Mouse (Mus musculus): ENCODE data around the gene Tacr2. TPM values are rescaled to one million over a fixed set of nuclear protein-coding genes. Genes with fewer than 3 reads are reported as not detected.

Tacr2 gene
- polyA plus RNA-seq, 1 experiment from 2014 or later: 0.05 TPM

DNA sequence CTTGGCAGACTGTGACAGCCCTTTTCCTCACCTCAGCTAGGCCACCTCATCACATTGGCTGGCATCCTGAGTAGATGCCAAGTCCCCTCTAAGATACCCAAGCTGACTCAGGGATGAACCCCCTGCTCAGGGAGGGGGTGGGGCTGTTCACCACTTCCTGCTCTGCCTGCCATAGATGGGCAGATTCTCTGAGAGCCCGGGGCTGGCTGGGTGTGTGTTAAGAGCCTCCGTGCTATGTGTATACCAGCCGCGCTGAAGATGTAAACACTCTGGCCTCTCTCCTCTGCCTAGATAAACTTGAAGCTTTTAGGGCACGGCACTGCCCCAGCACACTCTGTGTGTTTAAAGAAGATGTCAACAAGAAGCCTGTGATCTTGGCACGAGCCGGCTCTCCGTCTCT lies 4.4 kb upstream of the Tacr2 start:
- Histone ChIP-seq H3K27ac (ENCODE audit: low read length) (no peak overlapping the region), H3K9me3 (replicated peaks; ENCODE audit: control insufficient read depth, low read length) (no peaks in the 10 kb centered on the region), H3K4me3 (ENCODE audit: low read length) (no peak overlapping the region), H3K4me2 (ENCODE audit: low read depth, low read length) (no peak overlapping the region), H3K4me1 (ENCODE audit: control insufficient read depth, insufficient read depth, low read length) (no peaks in the 10 kb centered on the region), H3K9ac (ENCODE audit: low read length) (no peak overlapping the region), H3K36me3 (ENCODE audit: control insufficient read depth, insufficient read depth) (no peaks in the 10 kb centered on the region), H3K27me3 (ENCODE audit: control insufficient read depth, insufficient read depth, low read length) (no peaks in the 10 kb centered on the region)
- 18% methylated on average over 8 of the region's 8 CpGs for WGBS
- no peak for ATAC-seq (replicated peaks; ENCODE audit: extremely low read depth, insufficient read depth, low FRiP score)

DNA sequence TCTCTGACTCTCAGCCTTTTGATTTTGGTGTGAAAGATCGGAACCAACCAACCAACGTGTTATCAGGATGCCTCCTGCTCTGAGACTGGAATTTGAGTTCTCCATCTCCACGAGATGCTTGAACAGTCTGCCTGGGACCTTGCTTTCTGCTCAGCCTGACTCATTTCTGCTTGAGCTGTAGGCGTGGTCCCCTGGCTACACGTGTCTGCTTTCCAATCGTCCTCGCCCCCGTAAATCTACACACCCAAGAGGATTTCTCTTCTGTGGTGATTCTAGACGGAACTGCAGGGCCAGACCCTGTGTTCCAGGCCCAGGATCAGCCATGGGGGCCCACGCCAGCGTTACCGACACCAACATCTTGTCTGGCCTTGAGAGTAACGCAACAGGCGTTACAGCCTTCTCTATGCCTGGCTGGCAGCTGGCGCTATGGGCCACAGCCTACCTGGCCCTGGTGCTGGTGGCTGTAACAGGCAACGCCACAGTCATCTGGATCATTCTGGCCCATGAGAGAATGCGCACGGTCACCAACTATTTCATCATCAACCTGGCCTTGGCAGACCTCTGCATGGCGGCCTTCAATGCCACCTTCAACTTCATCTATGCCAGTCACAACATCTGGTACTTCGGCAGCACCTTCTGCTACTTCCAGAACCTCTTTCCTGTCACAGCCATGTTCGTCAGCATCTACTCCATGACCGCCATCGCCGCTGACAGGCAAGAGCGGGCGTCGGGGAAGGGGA lies 428 bp downstream of the Tacr2 start:
- WGBS: 80% methylated on average over 27 of the region's 27 CpGs
- Histone ChIP-seq H3K36me3 (ENCODE audit: control insufficient read depth, insufficient read depth) (no peaks in the 10 kb centered on the region), H3K4me1 (ENCODE audit: control insufficient read depth, insufficient read depth, low read length) (no peaks in the 10 kb centered on the region), H3K9me3 (replicated peaks; ENCODE audit: control insufficient read depth, low read length) (no peaks in the 10 kb centered on the region), H3K4me3 (ENCODE audit: low read length) (no peak overlapping the region), H3K4me2 (ENCODE audit: low read depth, low read length) (no peak overlapping the region), H3K9ac (ENCODE audit: low read length) (no peak overlapping the region), H3K27me3 (ENCODE audit: control insufficient read depth, insufficient read depth, low read length) (no peaks in the 10 kb centered on the region), H3K27ac (ENCODE audit: low read length) (no peak overlapping the region)
- no peak for ATAC-seq (replicated peaks; ENCODE audit: extremely low read depth, insufficient read depth, low FRiP score)

DNA sequence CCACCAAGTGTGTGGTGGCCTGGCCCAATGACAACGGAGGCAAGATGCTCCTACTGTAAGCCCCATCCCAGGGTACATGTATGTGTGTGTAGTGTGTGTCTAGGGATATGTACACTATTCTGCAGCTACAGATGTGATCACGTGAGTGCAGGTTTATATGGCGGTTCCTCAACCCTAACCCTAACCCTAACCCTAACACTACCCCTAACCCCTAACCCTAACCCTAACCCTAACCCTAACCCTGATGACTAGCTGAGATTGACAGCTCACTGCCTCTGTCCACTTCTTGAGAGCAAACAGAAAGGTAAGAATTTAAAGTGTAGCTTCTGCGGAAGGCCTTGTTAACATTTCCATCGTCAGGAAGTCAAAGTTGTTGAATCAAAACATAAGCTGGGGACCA lies 6.1 kb downstream of the Tacr2 start:
- Histone ChIP-seq H3K4me3 (ENCODE audit: low read length) (no peak overlapping the region), H3K27me3 (ENCODE audit: control insufficient read depth, insufficient read depth, low read length) (no peaks in the 10 kb centered on the region), H3K4me1 (ENCODE audit: control insufficient read depth, insufficient read depth, low read length) (0 out of 2 replicates have a peak, but pooled peaks cover 5% of the 10 kb centered on the region), H3K9ac (ENCODE audit: low read length) (no peak overlapping the region), H3K27ac (ENCODE audit: low read length) (no peak overlapping the region), H3K4me2 (ENCODE audit: low read depth, low read length) (no peak overlapping the region), H3K9me3 (replicated peaks; ENCODE audit: control insufficient read depth, low read length) (no peaks in the 10 kb centered on the region), H3K36me3 (ENCODE audit: control insufficient read depth, insufficient read depth) (no peaks in the 10 kb centered on the region)
- WGBS: 89% methylated on average over 5 of the region's 5 CpGs
- no peak for ATAC-seq (replicated peaks; ENCODE audit: extremely low read depth, insufficient read depth, low FRiP score)

DNA sequence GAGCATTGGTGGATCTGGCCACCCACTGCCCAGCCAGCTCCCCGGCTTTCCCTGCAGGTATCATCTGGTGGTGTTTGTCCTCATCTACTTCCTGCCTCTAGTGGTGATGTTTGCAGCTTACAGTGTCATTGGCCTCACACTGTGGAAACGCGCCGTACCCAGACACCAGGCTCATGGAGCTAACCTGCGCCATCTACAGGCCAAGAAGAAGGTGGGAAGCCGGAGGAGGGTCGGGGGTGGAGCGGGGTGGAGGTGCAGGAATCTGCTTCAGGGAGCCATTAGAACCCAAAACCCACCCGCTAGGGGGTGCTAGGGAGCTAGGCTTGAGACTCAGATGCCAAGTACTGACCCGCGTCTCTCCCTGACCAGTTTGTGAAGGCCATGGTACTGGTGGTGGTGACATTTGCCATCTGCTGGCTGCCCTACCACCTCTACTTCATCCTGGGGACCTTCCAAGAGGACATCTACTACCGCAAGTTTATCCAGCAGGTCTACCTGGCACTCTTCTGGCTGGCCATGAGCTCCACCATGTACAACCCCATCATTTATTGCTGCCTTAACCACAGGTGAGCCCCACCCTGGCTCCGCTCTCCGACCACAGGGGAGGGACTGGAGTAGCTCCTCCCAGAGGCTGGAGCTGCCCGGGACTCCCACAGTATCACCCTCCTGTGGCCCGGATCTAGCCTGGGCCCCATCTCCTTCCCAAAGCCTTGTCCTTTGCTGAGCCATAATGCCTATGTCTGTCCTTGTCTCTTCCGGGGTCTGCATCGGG lies 9.1 kb downstream of the Tacr2 start:
- H3K36me3 ChIP-seq (ENCODE audit: control insufficient read depth, insufficient read depth): no peaks in the 10 kb centered on the region
- 14% methylated on average over 18 of the region's 18 CpGs for WGBS
- H3K4me3 ChIP-seq (ENCODE audit: low read length): no peak overlapping the region
- H3K4me2 ChIP-seq (ENCODE audit: low read depth, low read length): no peak overlapping the region
- no peaks in the 10 kb centered on the region for H3K9me3 ChIP-seq (replicated peaks; ENCODE audit: control insufficient read depth, low read length)
- H3K27ac ChIP-seq (ENCODE audit: low read length): no peak overlapping the region
- ATAC-seq (replicated peaks; ENCODE audit: extremely low read depth, insufficient read depth, low FRiP score): peak; percentile 76
- H3K4me1 ChIP-seq (ENCODE audit: control insufficient read depth, insufficient read depth, low read length): 0 out of 2 replicates have a peak, but pooled peaks cover 5% of the 10 kb centered on the region
- H3K9ac ChIP-seq (ENCODE audit: low read length): no peak overlapping the region
- H3K27me3 ChIP-seq (ENCODE audit: control insufficient read depth, insufficient read depth, low read length): no peaks in the 10 kb centered on the region

DNA sequence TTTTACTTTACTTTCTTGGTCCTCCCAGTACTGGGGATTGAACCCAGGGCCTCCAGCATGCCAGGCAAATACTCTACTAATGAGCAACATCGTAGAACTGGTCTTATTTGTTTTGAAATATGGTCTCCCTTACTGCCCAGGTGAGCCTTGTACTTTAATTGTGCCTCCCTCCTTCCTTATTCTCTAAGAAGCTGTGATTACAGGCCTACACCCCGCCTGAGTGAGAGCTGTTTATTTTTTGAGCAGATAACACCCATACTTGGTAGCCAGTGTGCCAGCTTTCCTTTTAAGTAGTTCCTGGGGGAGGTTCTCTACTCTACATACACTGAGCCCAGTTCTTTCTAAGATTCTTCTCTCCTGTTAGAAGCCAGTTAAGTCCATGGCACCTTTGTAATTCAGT lies 12.1 kb downstream of the Tacr2 start:
- no peak for ATAC-seq (replicated peaks; ENCODE audit: extremely low read depth, insufficient read depth, low FRiP score)

DNA sequence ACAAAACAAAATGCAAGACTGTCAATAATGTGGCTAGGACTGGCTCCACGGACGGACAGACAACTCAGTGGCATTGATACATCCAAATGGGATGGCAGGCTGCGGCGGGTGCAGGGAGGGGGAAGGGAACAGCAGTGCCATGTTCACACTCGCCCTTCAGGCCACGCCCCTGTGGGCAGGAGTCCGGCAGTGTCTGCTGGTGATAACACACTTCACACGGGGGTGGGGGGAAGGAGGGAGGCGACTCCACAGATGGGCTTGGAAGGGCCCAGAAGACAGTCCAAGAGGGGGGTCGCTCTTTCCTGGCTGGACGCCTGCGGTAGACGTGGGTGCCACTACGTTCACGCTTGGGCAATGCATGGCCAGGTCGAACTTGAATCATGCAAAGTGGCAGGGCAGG lies 17.0 kb downstream of the Tacr2 start:
- H3K4me1 ChIP-seq (ENCODE audit: control insufficient read depth, insufficient read depth, low read length): no peaks in the 10 kb centered on the region
- WGBS: 59% methylated on average over 16 of the region's 16 CpGs
- no peaks in the 10 kb centered on the region for H3K9me3 ChIP-seq (replicated peaks; ENCODE audit: control insufficient read depth, low read length)
- H3K27me3 ChIP-seq (ENCODE audit: control insufficient read depth, insufficient read depth, low read length): no peaks in the 10 kb centered on the region
- peaks cover 46% of the 10 kb centered on the region for H3K36me3 ChIP-seq (ENCODE audit: control insufficient read depth, insufficient read depth)
- H3K4me3 ChIP-seq (ENCODE audit: low read length): no peak overlapping the region
- no peak overlapping the region for H3K4me2 ChIP-seq (ENCODE audit: low read depth, low read length)
- H3K9ac ChIP-seq (ENCODE audit: low read length): no peak overlapping the region
- no peak for ATAC-seq (replicated peaks; ENCODE audit: extremely low read depth, insufficient read depth, low FRiP score)
- no peak overlapping the region for H3K27ac ChIP-seq (ENCODE audit: low read length)

More for the DNA sequence above, 12.1 kb downstream of the Tacr2 start:
- H3K4me2 ChIP-seq (ENCODE audit: low read depth, low read length): no peak overlapping the region
- no peak overlapping the region for H3K4me3 ChIP-seq (ENCODE audit: low read length)
- no peaks in the 10 kb centered on the region for H3K27me3 ChIP-seq (ENCODE audit: control insufficient read depth, insufficient read depth, low read length)
- H3K9me3 ChIP-seq (replicated peaks; ENCODE audit: control insufficient read depth, low read length): no peaks in the 10 kb centered on the region
- 45% methylated on average over 2 of the region's 2 CpGs for WGBS
- H3K36me3 ChIP-seq (ENCODE audit: control insufficient read depth, insufficient read depth): peaks cover 8% of the 10 kb centered on the region
- H3K9ac ChIP-seq (ENCODE audit: low read length): no peak overlapping the region
- no peak overlapping the region for H3K27ac ChIP-seq (ENCODE audit: low read length)
- 0 out of 2 replicates have a peak, but pooled peaks cover 5% of the 10 kb centered on the region for H3K4me1 ChIP-seq (ENCODE audit: control insufficient read depth, insufficient read depth, low read length)

DNA sequence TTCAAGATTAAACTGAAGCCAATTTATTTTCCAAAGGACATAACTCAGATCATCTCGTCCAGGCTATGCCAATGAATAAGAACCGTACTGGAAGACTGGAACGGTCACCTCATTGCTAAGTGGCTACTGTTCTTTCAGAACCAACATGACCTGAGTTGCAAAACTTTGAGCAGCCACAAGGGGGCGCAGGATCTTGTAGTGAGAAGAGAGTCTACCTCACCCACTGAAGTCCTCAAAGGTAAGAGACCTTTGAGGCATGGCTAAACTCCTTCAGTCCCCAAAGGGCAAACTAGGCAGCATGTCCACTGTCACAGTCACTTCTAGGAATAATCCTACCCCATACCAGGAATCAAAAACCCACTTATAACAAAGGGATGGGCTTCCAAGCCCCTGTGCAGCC lies 23.0 kb downstream of the Tacr2 start:
- Histone ChIP-seq H3K9ac (ENCODE audit: low read length) (no peak overlapping the region), H3K36me3 (ENCODE audit: control insufficient read depth, insufficient read depth) (peaks cover 61% of the 10 kb centered on the region), H3K27me3 (ENCODE audit: control insufficient read depth, insufficient read depth, low read length) (no peaks in the 10 kb centered on the region), H3K4me2 (ENCODE audit: low read depth, low read length) (no peak overlapping the region), H3K9me3 (replicated peaks; ENCODE audit: control insufficient read depth, low read length) (no peaks in the 10 kb centered on the region), H3K27ac (ENCODE audit: low read length) (no peak overlapping the region), H3K4me1 (ENCODE audit: control insufficient read depth, insufficient read depth, low read length) (no peaks in the 10 kb centered on the region), H3K4me3 (ENCODE audit: low read length) (no peak overlapping the region)
- 0 out of 2 replicates have a peak, but pooled peaks have one; percentile 15 for ATAC-seq (replicated peaks; ENCODE audit: extremely low read depth, insufficient read depth, low FRiP score)
- 31% methylated on average over 4 of the region's 4 CpGs for WGBS

DNA sequence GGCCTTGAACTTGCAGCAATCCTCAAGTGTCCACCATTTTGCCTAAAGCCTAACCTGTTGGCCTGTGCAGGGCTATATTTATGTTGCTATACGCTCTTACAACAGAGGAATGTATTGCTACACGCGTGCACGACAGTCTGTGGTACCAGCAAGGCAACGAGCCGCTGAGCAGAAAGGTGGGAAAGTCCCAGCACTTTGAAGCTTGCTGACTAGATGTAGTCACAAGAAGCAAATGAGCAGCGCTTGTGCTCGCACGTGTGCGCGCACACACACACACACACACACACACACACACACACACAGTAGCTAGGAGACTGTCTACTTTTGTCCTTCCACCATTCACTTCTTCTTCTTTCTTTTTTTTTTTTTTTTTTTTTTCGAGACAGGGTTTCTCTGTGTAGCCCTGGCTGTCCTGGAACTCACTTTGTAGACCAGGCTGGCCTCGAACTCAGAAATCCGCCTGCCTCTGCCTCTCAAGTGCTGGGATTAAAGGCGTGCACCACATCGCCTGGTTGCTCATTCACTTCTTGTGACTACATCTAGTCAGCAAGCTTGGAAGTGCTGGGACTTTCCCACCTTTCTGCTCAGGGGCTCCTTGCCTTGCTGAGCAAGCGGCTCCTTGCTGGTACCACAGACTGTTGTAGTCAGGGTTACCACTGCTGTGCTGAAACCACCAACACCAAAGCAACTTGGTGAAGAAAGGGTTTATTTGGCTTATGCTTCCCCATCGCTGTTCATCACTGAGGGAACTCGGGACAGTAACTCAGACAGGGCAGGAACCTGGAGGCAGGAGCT lies 25.5 kb downstream of the Tacr2 start:
- Histone ChIP-seq H3K4me2 (ENCODE audit: low read depth, low read length) (no peak overlapping the region), H3K27ac (ENCODE audit: low read length) (no peak overlapping the region), H3K4me1 (ENCODE audit: control insufficient read depth, insufficient read depth, low read length) (no peaks in the 10 kb centered on the region), H3K9me3 (replicated peaks; ENCODE audit: control insufficient read depth, low read length) (no peaks in the 10 kb centered on the region), H3K9ac (ENCODE audit: low read length) (no peak overlapping the region), H3K4me3 (ENCODE audit: low read length) (no peak overlapping the region), H3K36me3 (ENCODE audit: control insufficient read depth, insufficient read depth) (peaks cover 65% of the 10 kb centered on the region), H3K27me3 (ENCODE audit: control insufficient read depth, insufficient read depth, low read length) (no peaks in the 10 kb centered on the region)
- WGBS: 91% methylated on average over 18 of the region's 19 CpGs
- ATAC-seq (replicated peaks; ENCODE audit: extremely low read depth, insufficient read depth, low FRiP score): no peak
